Mouse (Mus musculus): ENCODE results near the gene Manba. TPM values are rescaled to one million over a fixed set of nuclear protein-coding genes. Genes with fewer than 3 reads are reported as not detected.

Gene Manba
- polyA plus RNA-seq, 1 experiment from 2014 or later = 44.5 TPM

GRCm38 (mm10) chr3:135440221-135440620 lies 45.2 kb upstream of the Manba start:
- Histone ChIP-seq H3K36me3 (ENCODE audit: control insufficient read depth, insufficient read depth, low read length) (peaks cover 43% of the 10 kb centered on the region), H3K4me1 (ENCODE audit: control insufficient read depth in 2 of 2, insufficient read depth in 2 of 2, low read length in 2 of 2) (peaks cover 0 to 37% of the 10 kb centered on the region in 2 experiments; a peak in 3 of 4 replicates), H3K27me3 (ENCODE audit: control insufficient read depth, insufficient read depth, low read length) (no peaks in the 10 kb centered on the region), H3K9me3 (ENCODE audit: control insufficient read depth, low read length) (no peaks in the 10 kb centered on the region), H3K9ac (ENCODE audit: low read length) (peak overlapping the region; percentile 99), H3K27ac (replicated peaks in 1 of 2; ENCODE audit: control insufficient read depth in 1 of 2, insufficient read depth in 1 of 2, low read depth in 2 of 2, low read length in 2 of 2) (peak overlapping the region; percentile 98 to 100), H3K4me2 (ENCODE audit: low read length) (peak overlapping the region; percentile 79), H3K4me3 (ENCODE audit: control insufficient read depth in 1 of 2, insufficient read depth in 1 of 2, low read depth in 1 of 2, low read length in 2 of 2) (peak overlapping the region; percentile 84 to 94)
- no peak for ATAC-seq (ENCODE audit: insufficient number of reproducible peaks, insufficient read depth, low FRiP score, low read depth)
- 14% methylated on average over 7 of the region's 7 CpGs for WGBS

- Histone ChIP-seq H3K4me2 (ENCODE audit: low read length) (peak overlapping the region; percentile 79), H3K4me3 (ENCODE audit: control insufficient read depth in 1 of 2, insufficient read depth in 1 of 2, low read depth in 1 of 2, low read length in 2 of 2) (peak overlapping the region; percentile 84 to 94), H3K27me3 (ENCODE audit: control insufficient read depth, insufficient read depth, low read length) (no peaks in the 10 kb centered on the region), H3K36me3 (ENCODE audit: control insufficient read depth, insufficient read depth, low read length) (peaks cover 43% of the 10 kb centered on the region), H3K9ac (ENCODE audit: low read length) (peak overlapping the region; percentile 99), H3K9me3 (ENCODE audit: control insufficient read depth, low read length) (no peaks in the 10 kb centered on the region), H3K4me1 (ENCODE audit: control insufficient read depth in 2 of 2, insufficient read depth in 2 of 2, low read length in 2 of 2) (peaks cover 0 to 37% of the 10 kb centered on the region in 2 experiments; a peak in 3 of 4 replicates), H3K27ac (replicated peaks in 1 of 2; ENCODE audit: control insufficient read depth in 1 of 2, insufficient read depth in 1 of 2, low read depth in 2 of 2, low read length in 2 of 2) (peak overlapping the region; percentile 98 to 100; a peak in 2 of 4 replicates)
- WGBS = 23% methylated on average over 10 of the region's 10 CpGs
- ATAC-seq (ENCODE audit: insufficient number of reproducible peaks, insufficient read depth, low FRiP score, low read depth) = no peak
Measured at GRCm38 (mm10) chr3:135440621-135441020, 44.8 kb upstream of the Manba start.

- 0 out of 2 replicates have a peak overlapping the region, but pooled peaks have one; percentile 32 for H3K4me2 ChIP-seq (ENCODE audit: low read length)
- ATAC-seq (ENCODE audit: insufficient number of reproducible peaks, insufficient read depth, low FRiP score, low read depth) = no peak
Measured at GRCm38 (mm10) chr3:135444930-135445329, 40.5 kb upstream of the Manba start.

GRCm38 (mm10) chr3:135458981-135459380 lies 26.4 kb upstream of the Manba start:
- no peak for ATAC-seq (ENCODE audit: insufficient number of reproducible peaks, insufficient read depth, low FRiP score, low read depth)
- H3K36me3 ChIP-seq (ENCODE audit: control insufficient read depth, insufficient read depth, low read length) = peaks cover 90% of the 10 kb centered on the region
- H3K4me1 ChIP-seq (ENCODE audit: control insufficient read depth in 2 of 2, insufficient read depth in 2 of 2, low read length in 2 of 2) = 0 out of 4 replicates have a peak, but pooled peaks cover 0 to under 1% of the 10 kb centered on the region in 2 experiments
- H3K27me3 ChIP-seq (ENCODE audit: control insufficient read depth, insufficient read depth, low read length) = no peaks in the 10 kb centered on the region
- H3K9me3 ChIP-seq (ENCODE audit: control insufficient read depth, low read length) = no peaks in the 10 kb centered on the region
- H3K9ac ChIP-seq (ENCODE audit: low read length) = no peak overlapping the region
- no peak overlapping the region for H3K27ac ChIP-seq (replicated peaks in 1 of 2; ENCODE audit: control insufficient read depth in 1 of 2, insufficient read depth in 1 of 2, low read depth in 2 of 2, low read length in 2 of 2)
- H3K4me3 ChIP-seq (ENCODE audit: control insufficient read depth in 1 of 2, insufficient read depth in 1 of 2, low read depth in 1 of 2, low read length in 2 of 2) = no peak overlapping the region
- H3K4me2 ChIP-seq (ENCODE audit: low read length) = no peak overlapping the region

More at GRCm38 (mm10) chr3:135444930-135445329, 40.5 kb upstream of the Manba start:
- H3K4me1 ChIP-seq (ENCODE audit: control insufficient read depth in 2 of 2, insufficient read depth in 2 of 2, low read length in 2 of 2) = peaks cover 0 to 30% of the 10 kb centered on the region in 2 experiments; a peak in 3 of 4 replicates
- no peaks in the 10 kb centered on the region for H3K9me3 ChIP-seq (ENCODE audit: control insufficient read depth, low read length)
- peaks cover 65% of the 10 kb centered on the region for H3K36me3 ChIP-seq (ENCODE audit: control insufficient read depth, insufficient read depth, low read length)
- H3K27me3 ChIP-seq (ENCODE audit: control insufficient read depth, insufficient read depth, low read length) = no peaks in the 10 kb centered on the region
- no peak overlapping the region for H3K4me3 ChIP-seq (ENCODE audit: control insufficient read depth in 1 of 2, insufficient read depth in 1 of 2, low read depth in 1 of 2, low read length in 2 of 2)
- no peak overlapping the region for H3K27ac ChIP-seq (replicated peaks in 1 of 2; ENCODE audit: control insufficient read depth in 1 of 2, insufficient read depth in 1 of 2, low read depth in 2 of 2, low read length in 2 of 2)
- no peak overlapping the region for H3K9ac ChIP-seq (ENCODE audit: low read length)

GRCm38 (mm10) chr3:135468402-135468801 lies 17.0 kb upstream of the Manba start:
- H3K9me3 ChIP-seq (ENCODE audit: control insufficient read depth, low read length) = no peaks in the 10 kb centered on the region
- H3K27ac ChIP-seq (replicated peaks in 1 of 2; ENCODE audit: control insufficient read depth in 1 of 2, insufficient read depth in 1 of 2, low read depth in 2 of 2, low read length in 2 of 2) = no peak overlapping the region
- no peak for ATAC-seq (ENCODE audit: insufficient number of reproducible peaks, insufficient read depth, low FRiP score, low read depth)
- H3K36me3 ChIP-seq (ENCODE audit: control insufficient read depth, insufficient read depth, low read length) = peaks cover 44% of the 10 kb centered on the region
- H3K9ac ChIP-seq (ENCODE audit: low read length) = no peak overlapping the region
- WGBS = 94% methylated on average over 1 of the region's 1 CpGs
- peaks cover 2 to 17% of the 10 kb centered on the region in 2 experiments; a peak in 2 of 4 replicates for H3K4me1 ChIP-seq (ENCODE audit: control insufficient read depth in 2 of 2, insufficient read depth in 2 of 2, low read length in 2 of 2)
- no peak overlapping the region for H3K4me3 ChIP-seq (ENCODE audit: control insufficient read depth in 1 of 2, insufficient read depth in 1 of 2, low read depth in 1 of 2, low read length in 2 of 2)
- no peaks in the 10 kb centered on the region for H3K27me3 ChIP-seq (ENCODE audit: control insufficient read depth, insufficient read depth, low read length)
- H3K4me2 ChIP-seq (ENCODE audit: low read length) = no peak overlapping the region

GRCm38 (mm10) chr3:135469146-135469545 lies 16.3 kb upstream of the Manba start:
- no peak overlapping the region for H3K9ac ChIP-seq (ENCODE audit: low read length)
- peaks cover 38% of the 10 kb centered on the region for H3K36me3 ChIP-seq (ENCODE audit: control insufficient read depth, insufficient read depth, low read length)
- no peak for ATAC-seq (ENCODE audit: insufficient number of reproducible peaks, insufficient read depth, low FRiP score, low read depth)
- H3K4me2 ChIP-seq (ENCODE audit: low read length) = no peak overlapping the region
- H3K9me3 ChIP-seq (ENCODE audit: control insufficient read depth, low read length) = no peaks in the 10 kb centered on the region
- H3K27ac ChIP-seq (replicated peaks in 1 of 2; ENCODE audit: control insufficient read depth in 1 of 2, insufficient read depth in 1 of 2, low read depth in 2 of 2, low read length in 2 of 2) = no peak overlapping the region
- H3K27me3 ChIP-seq (ENCODE audit: control insufficient read depth, insufficient read depth, low read length) = no peaks in the 10 kb centered on the region
- H3K4me1 ChIP-seq (ENCODE audit: control insufficient read depth in 2 of 2, insufficient read depth in 2 of 2, low read length in 2 of 2) = peaks cover 2 to 15% of the 10 kb centered on the region in 2 experiments; a peak in 2 of 4 replicates
- 42% methylated on average over 3 of the region's 3 CpGs for WGBS
- H3K4me3 ChIP-seq (ENCODE audit: control insufficient read depth in 1 of 2, insufficient read depth in 1 of 2, low read depth in 1 of 2, low read length in 2 of 2) = no peak overlapping the region

- Histone ChIP-seq H3K4me1 (ENCODE audit: control insufficient read depth in 2 of 2, insufficient read depth in 2 of 2, low read length in 2 of 2) (peaks cover 2 to 11% of the 10 kb centered on the region in 2 experiments; a peak in 1 of 4 replicates), H3K36me3 (ENCODE audit: control insufficient read depth, insufficient read depth, low read length) (peaks cover 29% of the 10 kb centered on the region), H3K9ac (ENCODE audit: low read length) (no peak overlapping the region), H3K9me3 (ENCODE audit: control insufficient read depth, low read length) (no peaks in the 10 kb centered on the region), H3K27me3 (ENCODE audit: control insufficient read depth, insufficient read depth, low read length) (no peaks in the 10 kb centered on the region), H3K27ac (replicated peaks in 1 of 2; ENCODE audit: control insufficient read depth in 1 of 2, insufficient read depth in 1 of 2, low read depth in 2 of 2, low read length in 2 of 2) (peak overlapping the region in 1 of 2 experiments; percentile 10; a peak in 1 of 4 replicates), H3K4me3 (ENCODE audit: control insufficient read depth in 1 of 2, insufficient read depth in 1 of 2, low read depth in 1 of 2, low read length in 2 of 2) (no peak overlapping the region), H3K4me2 (ENCODE audit: low read length) (no peak overlapping the region)
- WGBS = 28% methylated on average over 4 of the region's 4 CpGs
- no peak for ATAC-seq (ENCODE audit: insufficient number of reproducible peaks, insufficient read depth, low FRiP score, low read depth)
Measured at GRCm38 (mm10) chr3:135469974-135470373, 15.4 kb upstream of the Manba start.

- Histone ChIP-seq H3K36me3 (ENCODE audit: control insufficient read depth, insufficient read depth, low read length) (peaks cover 25% of the 10 kb centered on the region), H3K9ac (ENCODE audit: low read length) (no peak overlapping the region), H3K4me3 (ENCODE audit: control insufficient read depth in 1 of 2, insufficient read depth in 1 of 2, low read depth in 1 of 2, low read length in 2 of 2) (no peak overlapping the region), H3K27me3 (ENCODE audit: control insufficient read depth, insufficient read depth, low read length) (no peaks in the 10 kb centered on the region), H3K4me1 (ENCODE audit: control insufficient read depth in 2 of 2, insufficient read depth in 2 of 2, low read length in 2 of 2) (peaks cover 2 to 11% of the 10 kb centered on the region in 2 experiments; a peak in 1 of 4 replicates), H3K9me3 (ENCODE audit: control insufficient read depth, low read length) (no peaks in the 10 kb centered on the region), H3K4me2 (ENCODE audit: low read length) (no peak overlapping the region), H3K27ac (replicated peaks in 1 of 2; ENCODE audit: control insufficient read depth in 1 of 2, insufficient read depth in 1 of 2, low read depth in 2 of 2, low read length in 2 of 2) (no peak overlapping the region)
- ATAC-seq (ENCODE audit: insufficient number of reproducible peaks, insufficient read depth, low FRiP score, low read depth) = no peak
- 84% methylated on average over 1 of the region's 1 CpGs for WGBS
Measured at GRCm38 (mm10) chr3:135470823-135471222, 14.6 kb upstream of the Manba start.
